Mouse (Mus musculus): Measurements from ENCODE around the gene Shbg.
A peak's percentile ranks its signal among the peaks of the same experiment; 100 is the strongest.

DNA sequence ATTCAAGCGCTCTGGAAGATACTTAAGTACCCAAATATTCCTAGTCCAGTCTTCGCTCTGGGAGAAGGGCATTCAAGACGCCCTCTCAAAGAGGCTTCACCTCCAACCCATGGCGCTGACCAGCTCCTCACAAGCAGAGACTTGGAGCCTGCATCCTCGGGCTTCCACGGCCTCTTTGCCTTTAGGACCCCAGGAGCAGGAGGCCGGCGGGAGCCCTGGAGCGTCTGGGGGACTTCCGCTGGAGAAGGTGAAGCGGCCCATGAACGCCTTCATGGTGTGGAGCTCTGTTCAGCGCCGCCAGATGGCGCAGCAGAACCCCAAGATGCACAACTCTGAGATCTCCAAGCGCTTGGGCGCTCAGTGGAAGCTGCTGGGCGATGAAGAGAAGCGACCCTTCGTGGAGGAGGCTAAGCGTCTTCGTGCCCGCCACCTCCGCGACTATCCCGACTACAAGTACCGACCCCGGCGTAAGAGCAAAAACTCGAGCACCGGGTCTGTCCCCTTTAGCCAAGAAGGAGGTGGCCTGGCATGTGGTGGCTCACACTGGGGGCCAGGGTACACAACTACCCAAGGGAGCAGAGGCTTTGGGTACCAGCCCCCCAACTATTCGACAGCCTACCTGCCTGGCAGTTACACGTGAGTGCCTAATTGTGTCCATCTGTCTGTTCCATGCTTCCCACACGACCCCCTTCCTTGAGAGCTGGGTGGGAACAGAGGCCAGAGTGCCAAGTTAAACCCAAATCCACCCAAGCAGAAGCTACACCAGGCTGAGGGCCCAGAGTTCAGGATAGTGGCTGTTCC, 37.8 kb upstream of the Shbg start, which contains the start of gene Sox15:
- peak; percentile 51; the same call in 1 of the 2 replicates for TF ChIP-seq CTCF (IDR thresholded peaks at IDR 0.05; ENCODE audit: control insufficient read depth, insufficient read depth, insufficient replicate concordance, low read depth, low read length)
- TF ChIP-seq POLR2A (IDR thresholded peaks at IDR 0.05; ENCODE audit: control insufficient read depth, low read depth, low read length) = no peak
